Mouse (Mus musculus): Measurements from ENCODE around the gene Hcn2.

DNA sequence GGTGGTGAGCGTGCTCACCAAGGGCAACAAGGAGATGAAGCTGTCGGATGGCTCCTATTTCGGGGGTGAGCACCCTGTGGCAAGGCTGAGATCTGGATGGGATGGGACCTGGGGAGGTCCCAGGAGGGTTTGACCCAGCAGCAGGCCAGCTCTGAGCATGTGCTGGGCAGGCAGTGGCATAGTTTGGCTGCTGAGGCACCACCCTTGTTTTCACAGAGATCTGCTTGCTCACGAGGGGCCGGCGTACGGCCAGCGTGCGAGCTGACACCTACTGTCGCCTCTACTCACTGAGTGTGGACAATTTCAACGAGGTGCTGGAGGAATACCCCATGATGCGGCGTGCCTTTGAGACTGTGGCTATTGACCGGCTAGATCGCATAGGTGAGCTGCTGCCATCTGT, 17.4 kb downstream of the Hcn2 start:
- TF ChIP-seq TAL1 (conservative IDR thresholded peaks at IDR 0.05; ENCODE audit: low read depth, low read length) (no peak), CTCF (IDR thresholded peaks at IDR 0.05; ENCODE audit: low read depth, low read length) (no peak)
